Mouse (Mus musculus) heart, postnatal 14 days (tissue): ENCODE measurements around the gene Mal. TPM values are rescaled to one million over a fixed set of nuclear protein-coding genes. Genes with fewer than 3 reads are reported as not detected.
A peak's percentile ranks its signal among the peaks of the same experiment; 100 is the strongest.
"Not testable (repeated sequence)": the region's sequence is repeated elsewhere in the genome, so short reads cannot be mapped to it uniquely, and the experiment has no call there.

Source experiments
- DNase-seq, 2 experiments: peaks; one replicate each; pipeline ENCODE4 v3.0.0; 2021 to 2022
- intact Hi-C: fragments of 180-260 bp; cut with DNase I; formaldehyde crosslinking; loops from one replicate; pipeline ENCODE4 v1.15.1; 2025
- total RNA-seq, 2 experiments: library from RNA; stranded (reverse); gene quantifications; 2 replicates each; pipeline ENCODE4 v1.2.3; 2021

Gene Mal
- total RNA-seq, 2 experiments from 2014 or later, result 2.5 to 3.6 TPM

- intact Hi-C loops, result no loop called here
- DNase-seq, result no peak
Measured at GRCm38 (mm10) chr2:127627354-127627753, 29.1 kb downstream of the Mal start.

GRCm38 (mm10) chr2:127625659-127626058 is 30.8 kb downstream of the Mal start:
- intact Hi-C loops, result no loop called here
- no peak for DNase-seq

- intact Hi-C loops, result no loop called here
- DNase-seq, result no peak
Measured at GRCm38 (mm10) chr2:127624786-127625185, 31.7 kb downstream of the Mal start.

- no peak for DNase-seq
- intact Hi-C loops, result no loop called here
Measured at GRCm38 (mm10) chr2:127622065-127622464, 34.4 kb downstream of the Mal start.

GRCm38 (mm10) chr2:127619311-127619710 is 37.2 kb downstream of the Mal start:
- intact Hi-C loops, result no loop called here
- DNase-seq, result no peak

GRCm38 (mm10) chr2:127612288-127612687 is 44.2 kb downstream of the Mal start:
- intact Hi-C loops, result no loop called here

GRCm38 (mm10) chr2:127611386-127611785 is 45.1 kb downstream of the Mal start:
- DNase-seq, result no peak
- intact Hi-C loops, result no loop called here

More at GRCm38 (mm10) chr2:127612288-127612687, 44.2 kb downstream of the Mal start:
- DNase-seq, result no peak

- intact Hi-C loops, result loop anchor here (5.0 to 10.0 kb wide), 3 partner anchors 73 to 238 kb away; no protein-coding TSS in a partner anchor
- no peak for DNase-seq
Measured at GRCm38 (mm10) chr2:127608986-127609385, 47.5 kb downstream of the Mal start.

- intact Hi-C loops, result loop anchor here (5.0 to 10.0 kb wide), 3 partner anchors 74 to 239 kb away; no protein-coding TSS in a partner anchor
- peak in 1 of 2 experiments; percentile 25 for DNase-seq
Measured at GRCm38 (mm10) chr2:127608234-127608633, 48.3 kb downstream of the Mal start.

- no peak for DNase-seq
- intact Hi-C loops, result loop anchor here (5.0 to 10.0 kb wide), 3 partner anchors 77 to 242 kb away; no protein-coding TSS in a partner anchor
Measured at GRCm38 (mm10) chr2:127605203-127605602, 51.3 kb downstream of the Mal start.

GRCm38 (mm10) chr2:127603383-127603782 is 53.1 kb downstream of the Mal start:
- DNase-seq, result not testable (repeated sequence)
- intact Hi-C loops, result loop anchor here (10.0 kb wide), 1 partner anchor 151 kb away; no protein-coding TSS in a partner anchor

- intact Hi-C loops, result no loop called here
- DNase-seq, result peak in 1 of 2 experiments; percentile 10
Measured at GRCm38 (mm10) chr2:127590840-127591239, 65.7 kb downstream of the Mal start.

GRCm38 (mm10) chr2:127590204-127590603 is 66.3 kb downstream of the Mal start:
- DNase-seq, result no peak
- intact Hi-C loops, result no loop called here

GRCm38 (mm10) chr2:127588897-127589296 is 67.6 kb downstream of the Mal start:
- intact Hi-C loops, result no loop called here
- DNase-seq, result no peak

GRCm38 (mm10) chr2:127587514-127587844 is 69.0 kb downstream of the Mal start:
- no peak for DNase-seq
- intact Hi-C loops, result no loop called here

GRCm38 (mm10) chr2:127586694-127587513 is 69.6 kb downstream of the Mal start, which contains the start of the genes Zfp661 and Mrps5:
Gene Zfp661, minus strand, starts transcription at chr2:127587094.
Gene Mrps5, plus strand, starts transcription at chr2:127587222.
- intact Hi-C loops, result no loop called here

GRCm38 (mm10) chr2:127584436-127584858 is 72.0 kb downstream of the Mal start:
- DNase-seq, result peak; percentile 90 to 92
- intact Hi-C loops, result no loop called here

More at GRCm38 (mm10) chr2:127586694-127587513, 69.6 kb downstream of the Mal start, which contains the start of the genes Zfp661 and Mrps5:
- DNase-seq, result peak; percentile 85 to 87

Other genes with a start within 250 kb of the Mal start
- under 1 TPM in 1 of 2 experiments, not detected in 1; 0.12 TPM for gene Gpat2, start 231.5 kb downstream of the Mal start, total RNA-seq
- 10 to 100 TPM; 25.9 to 30.2 TPM for gene Fahd2a, start 212.1 kb downstream of the Mal start, total RNA-seq
- 1 to 10 TPM; 1.5 to 1.8 TPM for gene Kcnip3, start 134.6 kb downstream of the Mal start, total RNA-seq
- gene Prom2, start 115.2 kb downstream of the Mal start, total RNA-seq, result not detected
- gene Zfp661, start 69.6 kb downstream of the Mal start, total RNA-seq, result 1 to 10 TPM; 1.9 to 2.0 TPM
- 100 to 1,000 TPM in 1 of 2 experiments, 10 to 100 TPM in 1; 99.6 to 104 TPM for gene Mrps5, start 69.5 kb downstream of the Mal start, total RNA-seq
- 10 to 100 TPM in 1 of 2 experiments, 1 to 10 TPM in 1; 9.5 to 10.6 TPM for gene Mall, start 73.2 kb upstream of the Mal start, total RNA-seq
- 1 to 10 TPM; 7.4 to 9.0 TPM for gene Nphp1, start 132.2 kb upstream of the Mal start, total RNA-seq
- gene Mtln, start 135.8 kb upstream of the Mal start, total RNA-seq, result 10 to 100 TPM; 39.6 to 42.4 TPM
- gene Bub1, start 175.2 kb upstream of the Mal start, total RNA-seq, result 1 to 10 TPM; 2.1 to 2.4 TPM
- not detected for gene Acoxl, start 182.2 kb upstream of the Mal start, total RNA-seq